In the genomic region with DNA sequence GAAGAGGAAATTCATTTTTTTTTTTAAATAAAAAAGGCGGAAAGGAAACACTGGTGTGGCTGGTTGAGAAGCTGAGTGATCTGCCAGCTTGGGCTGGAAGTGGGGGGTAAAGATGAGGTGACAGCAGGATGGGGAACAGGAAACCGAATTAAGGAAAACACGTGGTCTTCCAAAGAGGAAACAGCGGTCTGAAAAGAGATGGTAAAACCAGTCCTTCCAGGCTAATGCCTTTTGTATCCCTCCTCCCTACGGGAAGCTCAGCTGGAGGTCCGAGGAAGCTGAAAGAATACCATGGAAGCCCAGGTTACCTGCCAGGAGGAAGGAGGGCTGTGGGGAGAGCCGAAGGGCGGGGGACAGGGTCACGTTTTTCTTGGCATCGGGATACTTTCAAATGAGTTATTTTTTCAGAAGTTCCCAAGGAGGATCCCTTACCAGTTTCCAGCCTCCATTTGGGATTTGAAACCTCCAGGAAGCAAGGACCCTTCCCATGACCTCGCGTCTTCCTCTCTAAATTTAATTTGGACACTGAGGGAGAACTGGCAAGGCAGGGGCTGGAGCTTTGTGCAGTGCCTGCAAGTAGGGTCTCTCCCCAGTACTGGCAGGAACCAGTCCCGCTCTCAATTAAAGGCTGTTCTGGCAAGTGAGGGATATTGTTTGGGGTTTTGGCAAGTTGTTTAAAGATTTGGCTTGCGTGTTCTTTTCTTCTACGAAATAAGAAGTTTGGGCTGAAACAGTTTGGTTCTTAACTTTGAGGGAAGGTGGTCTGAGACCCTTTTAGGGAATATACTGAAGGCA, we compare ENCODE assay signal across 11 mouse cellular contexts.
DNase-seq lines count a peak whose midpoint lies in the region; ATAC-seq lines count a peak whose summit lies in the region.
"Had no signal": no experiment of that assay in that cellular context is flagged by ENCODE, and none has a peak within 500 bp of the region (broad histone marks: within the 10 kb centered on the region; RNA-seq: fewer than 3 reads in every experiment).

No protein-coding gene starts in this region.

- no peak for ATAC-seq in hindbrain, embryonic 14.5 days (ENCODE audit: low FRiP score)
- ATAC-seq in hindbrain, embryonic 12.5 days (ENCODE audit: low FRiP score) = no peak
- ATAC-seq in heart, embryonic 14.5 days (ENCODE audit: insufficient number of reproducible peaks, insufficient read depth, low FRiP score, low read depth) = peak; percentile 52; the same call in 1 of the 2 replicates
- no peak for ATAC-seq in erythroid progenitor cell, adult 5-6 weeks (replicated peaks; ENCODE audit: low FRiP score, poor library complexity, severe bottlenecking)
- ATAC-seq: activated CD4-positive, CD25-positive, alpha-beta regulatory T cell, adult 4 months; midbrain, embryonic 15.5 days had no signal

- no peak overlapping the region for H3K4me2 ChIP-seq in hindbrain, embryonic 14.5 days (replicated peaks)
- H3K4me2 ChIP-seq in hindbrain, embryonic 12.5 days (replicated peaks) = no peak overlapping the region
- peak overlapping the region; percentile 23; the same call in 1 of the 2 replicates for H3K4me2 ChIP-seq in heart, embryonic 14.5 days (ENCODE audit: low read length)
- H3K4me2 ChIP-seq: midbrain, embryonic 15.5 days had no signal

- H3K27me3 ChIP-seq in hindbrain, embryonic 14.5 days (ENCODE audit: control insufficient read depth, insufficient read depth, low read length) = no peaks in the 10 kb centered on the region
- H3K27me3 ChIP-seq in hindbrain, embryonic 12.5 days = no peaks in the 10 kb centered on the region
- no peaks in the 10 kb centered on the region for H3K27me3 ChIP-seq in heart, embryonic 14.5 days (ENCODE audit: control insufficient read depth, insufficient read depth, low read length)
- H3K27me3 ChIP-seq: midbrain, embryonic 15.5 days had no signal

- 0 out of 2 replicates have a peak overlapping the region, but pooled peaks have one; percentile 14 for H3K27ac ChIP-seq in hindbrain, embryonic 14.5 days
- H3K27ac ChIP-seq in hindbrain, embryonic 12.5 days = no peak overlapping the region
- H3K27ac ChIP-seq in brown adipose tissue, adult 24 weeks (replicated peaks; ENCODE audit: low read depth, low read length) = peak overlapping the region; percentile 92
- H3K27ac ChIP-seq in heart, embryonic 14.5 days (replicated peaks in 1 of 2; ENCODE audit: control insufficient read depth in 1 of 2, insufficient read depth in 1 of 2, low read depth in 2 of 2, low read length in 2 of 2) = peak overlapping the region; percentile 5 to 53; a peak in 3 of 4 replicates
- H3K27ac ChIP-seq: midbrain, embryonic 15.5 days had no signal

- H3K4me3 ChIP-seq in hindbrain, embryonic 14.5 days (replicated peaks; ENCODE audit: low read length) = no peak overlapping the region
- H3K4me3 ChIP-seq in hindbrain, embryonic 12.5 days = no peak overlapping the region
- 0 out of 2 replicates have a peak overlapping the region, but pooled peaks have one; percentile 4 for H3K4me3 ChIP-seq in brown adipose tissue, adult 24 weeks (ENCODE audit: insufficient read depth, low read depth, low read length)
- H3K4me3 ChIP-seq in heart, embryonic 14.5 days (ENCODE audit: control insufficient read depth in 1 of 2, insufficient read depth in 1 of 2, low read depth in 1 of 2, low read length in 2 of 2) = no peak overlapping the region
- H3K4me3 ChIP-seq: midbrain, embryonic 15.5 days had no signal

- 63% methylated on average over 15 of the region's 15 CpGs for WGBS in hindbrain, embryonic 14.5 days
- 52% methylated on average over 15 of the region's 15 CpGs for WGBS in hindbrain, embryonic 12.5 days
- 62% methylated on average over 15 of the region's 15 CpGs for WGBS in heart, embryonic 14.5 days

- DNase-seq in hindbrain, embryonic 14.5 days (ENCODE audit: low spot score) = no peak
- peak; percentile 36 to 50 for DNase-seq in kidney, postnatal 4 days
- DNase-seq in cerebellum, adult 9-10 months = no peak
- DNase-seq in adrenal gland, adult 8-10 months = no peak
- DNase-seq: layer of hippocampus, postnatal 36 days had no signal

- no peaks in the 10 kb centered on the region for H3K4me1 ChIP-seq in hindbrain, embryonic 14.5 days (replicated peaks; ENCODE audit: control insufficient read depth, insufficient read depth, low read length)
- peaks cover 5% of the 10 kb centered on the region for H3K4me1 ChIP-seq in hindbrain, embryonic 12.5 days
- H3K4me1 ChIP-seq in brown adipose tissue, adult 24 weeks (ENCODE audit: control insufficient read depth, insufficient read depth, insufficient read length, low read length) = peaks cover 14% of the 10 kb centered on the region
- H3K4me1 ChIP-seq in heart, embryonic 14.5 days (ENCODE audit: control insufficient read depth in 2 of 2, insufficient read depth in 2 of 2, low read length in 2 of 2) = peaks cover 17 to 18% of the 10 kb centered on the region in 2 experiments
- H3K4me1 ChIP-seq: midbrain, embryonic 15.5 days had no signal

- H3K9me3 ChIP-seq in hindbrain, embryonic 14.5 days (ENCODE audit: control insufficient read depth, low read length) = peaks cover 3% of the 10 kb centered on the region; the same call in 1 of the 2 replicates
- H3K9me3 ChIP-seq in hindbrain, embryonic 12.5 days (replicated peaks) = no peaks in the 10 kb centered on the region
- H3K9me3 ChIP-seq in heart, embryonic 14.5 days (ENCODE audit: control insufficient read depth, low read length) = no peaks in the 10 kb centered on the region
- H3K9me3 ChIP-seq: midbrain, embryonic 15.5 days had no signal

- H3K36me3 ChIP-seq in hindbrain, embryonic 14.5 days (replicated peaks; ENCODE audit: control insufficient read depth, insufficient read depth) = no peaks in the 10 kb centered on the region
- H3K36me3 ChIP-seq in hindbrain, embryonic 12.5 days = no peaks in the 10 kb centered on the region
- H3K36me3 ChIP-seq in heart, embryonic 14.5 days (ENCODE audit: control insufficient read depth, insufficient read depth, low read length) = no peaks in the 10 kb centered on the region
- H3K36me3 ChIP-seq: midbrain, embryonic 15.5 days had no signal

- H3K9ac ChIP-seq in hindbrain, embryonic 14.5 days = no peak overlapping the region
- H3K9ac ChIP-seq in hindbrain, embryonic 12.5 days = no peak overlapping the region
- no peak overlapping the region for H3K9ac ChIP-seq in heart, embryonic 14.5 days (ENCODE audit: low read length)
- H3K9ac ChIP-seq: midbrain, embryonic 15.5 days had no signal

Comparison
In these comparisons a context has a peak if more than half of its experiments do, and no peak if none do; other contexts are left out.
1. DNase-seq: peak in kidney, postnatal 4 days (2 of 2); none in hindbrain, embryonic 14.5 days (single experiment), cerebellum, adult 9-10 months (single experiment) and adrenal gland, adult 8-10 months (single experiment).